Mouse (Mus musculus) hindbrain, embryonic 15.5 days (tissue): ENCODE results near the gene Gpx4. TPM values are rescaled to one million over a fixed set of nuclear protein-coding genes. Genes with fewer than 3 reads are reported as not detected.

Experiments
- ATAC-seq: fragments of 200-750 bp; cut with Nextera tagmentation; 2 replicates; pipeline ENCODE4 v1.8.0; 2017; ENCODE audit warnings: low read depth, moderate number of reproducible peaks, moderate TSS enrichment; ENCODE audit not compliant: low FRiP score
- H3K27ac ChIP-seq: fragments of 300-500 bp; sonication (generic); replicated peaks from 2 replicates; pipeline ENCODE4 v1.5.1; 2015; ENCODE audit warnings: mild to moderate bottlenecking, inconsistent platforms
- H3K27me3 ChIP-seq: fragments of 300-500 bp; sonication (generic); 2 replicates; pipeline ENCODE4 v1.6.1; 2015; ENCODE audit warnings: control low read depth, inconsistent platforms
- H3K36me3 ChIP-seq: fragments of 300-500 bp; sonication (generic); 2 replicates; pipeline ENCODE4 v1.6.1; 2015; ENCODE audit warnings: control low read depth, inconsistent platforms
- H3K4me1 ChIP-seq: fragments of 300-500 bp; sonication (generic); replicated peaks from 2 replicates; pipeline ENCODE4 v1.6.1; 2015; ENCODE audit warnings: control low read depth, inconsistent platforms
- H3K4me2 ChIP-seq: fragments of 300-500 bp; sonication (generic); 2 replicates; pipeline ENCODE4 v1.6.1; 2015; ENCODE audit warnings: moderate library complexity, mild to moderate bottlenecking, inconsistent platforms
- H3K4me3 ChIP-seq: fragments of 300-500 bp; sonication (generic); 2 replicates; pipeline ENCODE4 v1.5.1; 2015; ENCODE audit warnings: mild to moderate bottlenecking, inconsistent platforms
- H3K9ac ChIP-seq: fragments of 300-500 bp; sonication (generic); 2 replicates; pipeline ENCODE4 v1.6.1; 2015; ENCODE audit warnings: inconsistent platforms
- H3K9me3 ChIP-seq: fragments of 300-500 bp; sonication (generic); 2 replicates; pipeline ENCODE4 v1.6.1; 2016; ENCODE audit warnings: control low read depth, inconsistent platforms
- WGBS: fragments of 180-500 bp; shearing (Covaris S2); methylation state at CpG from one replicate; pipeline ENCODE4 v1.1.7; 2015; 5-methylcytosine and 5-hydroxymethylcytosine counted together
- polyA plus RNA-seq: library from polyadenylated mRNA; unstranded; fragments of >200 nt; fragmentation: Nextera tagmentation; extraction: Ambion mirVana; gene quantifications from 2 replicates; pipeline ENCODE4 v1.2.1, GENCODE M21; 2015

Gpx4 gene
- 583 and 596 TPM in 2 replicates for polyA plus RNA-seq

DNA sequence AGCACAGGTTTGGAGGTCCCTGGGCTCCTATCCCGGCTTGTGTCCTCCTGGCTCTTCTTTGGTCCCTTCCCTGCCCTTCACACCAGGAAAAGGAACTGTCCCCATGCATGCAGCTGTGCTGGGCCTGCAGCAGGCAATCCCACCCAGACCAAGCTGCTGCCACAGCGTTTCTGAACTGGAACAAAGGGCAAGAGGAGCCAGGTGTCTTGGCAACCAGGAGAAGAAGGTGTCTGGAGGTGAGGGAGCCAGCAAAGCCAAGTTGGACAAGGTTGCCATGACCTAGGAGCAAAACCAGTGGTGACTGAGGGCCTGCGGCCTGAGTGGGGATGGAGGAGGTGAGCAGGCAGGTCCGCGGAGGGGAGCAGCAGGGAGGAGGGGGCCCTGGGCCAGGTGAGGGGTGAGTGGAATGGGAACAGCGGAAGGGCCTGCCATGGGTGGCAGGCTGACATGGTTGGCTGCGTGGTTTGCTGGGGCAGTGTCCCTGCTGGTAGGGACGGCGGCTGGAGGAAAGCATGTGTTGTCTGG is at the start of gene Gpx4:
TSS of gene Gpx4 (plus strand) at position 126 of the 525 bp plus-strand sequence.
- H3K4me1 ChIP-seq = no peaks in the 10 kb centered on the region
- no peak for ATAC-seq
- 44% methylated on average over 9 of the region's 9 CpGs for WGBS
- H3K9me3 ChIP-seq = no peaks in the 10 kb centered on the region
- no peak within 1 kb of the TSS for H3K9ac ChIP-seq
- H3K36me3 ChIP-seq = no peaks in the 10 kb centered on the region
- no peak within 1 kb of the TSS for H3K4me2 ChIP-seq
- H3K4me3 ChIP-seq = no peak within 1 kb of the TSS
- no peaks in the 10 kb centered on the region for H3K27me3 ChIP-seq
- H3K27ac ChIP-seq = no peak within 1 kb of the TSS

DNA sequence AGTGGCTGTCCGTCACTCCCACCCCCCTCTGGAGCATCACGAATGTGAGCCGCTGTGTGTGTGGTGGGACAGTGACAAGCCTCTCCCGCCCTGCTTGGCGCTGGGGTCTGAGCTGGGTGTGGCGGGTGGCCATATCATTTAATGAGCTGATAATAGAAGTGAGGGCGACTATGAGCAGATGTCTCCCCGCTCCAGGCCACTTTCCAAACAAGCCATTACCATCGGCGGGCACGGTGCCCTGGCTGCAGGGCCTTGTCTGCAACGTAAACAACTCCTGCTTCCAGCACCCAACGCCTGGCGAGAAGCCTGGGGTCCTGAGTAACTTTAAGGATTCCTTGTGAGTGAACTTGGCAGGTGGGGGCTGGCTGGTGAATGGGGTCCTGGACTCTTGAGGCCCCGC is 49.1 kb upstream of the Gpx4 start:
- WGBS = 9% methylated on average over 15 of the region's 15 CpGs
- no peaks in the 10 kb centered on the region for H3K9me3 ChIP-seq
- peak; percentile 16; the same call in 1 of the 2 replicates for ATAC-seq

DNA sequence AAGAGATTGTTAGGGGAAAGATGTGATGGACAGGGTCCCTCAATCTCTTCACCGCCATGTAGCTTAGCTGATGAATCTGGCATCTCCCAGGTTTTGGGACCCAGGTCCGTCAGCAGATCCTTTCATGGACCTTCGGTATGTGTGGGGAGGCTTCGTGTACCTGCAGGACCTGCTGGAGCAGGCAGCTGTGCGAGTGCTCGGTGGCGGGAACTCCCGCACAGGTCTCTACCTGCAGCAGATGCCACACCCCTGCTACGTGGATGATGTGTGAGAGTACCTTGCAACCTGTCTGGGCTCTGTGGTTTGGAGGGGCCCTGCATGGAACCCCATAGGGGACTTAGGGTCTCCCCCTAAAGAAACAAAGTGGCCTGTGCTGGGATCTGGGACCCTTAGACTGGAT is 45.0 kb upstream of the Gpx4 start:
- Histone ChIP-seq H3K4me2 (no peak overlapping the region), H3K27ac (no peak overlapping the region), H3K36me3 (no peaks in the 10 kb centered on the region), H3K9me3 (no peaks in the 10 kb centered on the region), H3K27me3 (peaks cover 15% of the 10 kb centered on the region), H3K4me3 (no peak overlapping the region), H3K9ac (no peak overlapping the region), H3K4me1 (peaks cover 17% of the 10 kb centered on the region)
- ATAC-seq = no peak
- 79% methylated on average over 9 of the region's 9 CpGs for WGBS

More for the DNA sequence above, 49.1 kb upstream of the Gpx4 start:
- H3K4me1 ChIP-seq = peaks cover 29% of the 10 kb centered on the region
- no peaks in the 10 kb centered on the region for H3K36me3 ChIP-seq
- peak overlapping the region; percentile 81 for H3K4me2 ChIP-seq
- peak overlapping the region; percentile 54 for H3K4me3 ChIP-seq
- peak overlapping the region; percentile 69 for H3K27ac ChIP-seq
- peaks cover 14% of the 10 kb centered on the region for H3K27me3 ChIP-seq
- H3K9ac ChIP-seq = peak overlapping the region; percentile 40

DNA sequence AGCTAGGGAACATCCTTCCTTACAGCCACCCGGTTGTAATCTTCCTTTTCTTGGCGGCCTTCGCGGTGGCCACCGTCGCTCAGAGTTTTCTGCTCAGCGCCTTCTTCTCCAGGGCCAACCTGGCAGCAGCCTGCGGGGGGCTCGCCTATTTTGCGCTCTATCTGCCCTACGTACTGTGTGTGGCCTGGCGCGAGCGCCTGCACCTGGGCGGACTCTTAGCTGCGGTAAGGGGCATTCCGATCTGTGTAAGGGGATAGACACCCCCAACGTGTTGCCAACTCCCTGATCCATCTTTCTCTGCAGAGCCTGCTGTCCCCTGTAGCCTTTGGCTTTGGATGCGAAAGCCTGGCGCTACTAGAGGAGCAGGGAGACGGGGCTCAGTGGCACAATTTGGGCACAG is 44.1 kb upstream of the Gpx4 start:
- 25% methylated on average over 21 of the region's 21 CpGs for whole genome bisulfite sequencing
- H3K27ac ChIP-seq = no peak overlapping the region
- H3K9ac ChIP-seq = no peak overlapping the region
- H3K36me3 ChIP-seq = no peaks in the 10 kb centered on the region
- no peaks in the 10 kb centered on the region for H3K9me3 ChIP-seq
- peaks cover 8% of the 10 kb centered on the region for H3K4me1 ChIP-seq
- no peak overlapping the region for H3K4me3 ChIP-seq
- H3K4me2 ChIP-seq = no peak overlapping the region
- H3K27me3 ChIP-seq = peaks cover 15% of the 10 kb centered on the region
- no peak for ATAC-seq

DNA sequence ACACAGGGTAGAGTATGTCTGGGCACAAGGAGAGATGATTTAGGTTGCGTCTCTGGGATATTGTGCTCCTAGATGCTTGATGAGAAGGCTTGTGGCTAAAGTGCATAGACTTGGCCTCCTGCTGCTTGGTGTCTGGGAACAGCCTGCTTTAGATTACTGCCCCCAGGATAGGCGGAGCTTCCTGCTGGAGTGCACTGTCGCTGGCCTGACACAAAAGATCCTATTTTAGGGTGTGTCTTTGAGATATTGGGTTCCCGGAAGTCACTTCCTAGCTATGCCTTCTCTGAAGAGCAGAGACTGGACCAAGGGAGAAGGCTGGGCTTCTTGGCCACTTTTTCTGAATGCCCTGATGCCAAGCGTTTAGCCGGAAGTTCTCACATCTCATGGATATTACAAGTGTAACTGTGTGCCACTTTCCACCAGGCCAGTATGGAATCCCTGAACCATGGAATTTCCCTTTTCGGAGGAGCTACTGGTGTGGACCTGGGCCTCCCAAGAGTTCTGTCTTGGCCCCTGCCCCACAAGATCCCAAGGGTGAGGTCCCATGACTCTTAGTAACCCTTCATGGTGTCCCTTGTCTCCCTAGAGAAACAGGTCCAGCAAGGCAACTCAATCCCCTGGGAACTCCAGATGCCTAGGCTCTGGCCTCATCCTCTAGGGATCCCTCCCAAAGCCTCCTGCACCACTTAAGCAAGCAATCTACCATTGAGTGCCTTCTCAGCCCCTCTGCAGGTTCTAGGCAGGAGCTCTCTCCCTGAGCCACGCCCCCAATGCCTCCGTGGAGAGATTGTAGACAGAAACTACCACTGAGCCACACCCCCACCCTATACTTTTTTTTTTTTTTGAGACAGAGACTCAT is 43.4 kb upstream of the Gpx4 start:
- 62% methylated on average over 9 of the region's 9 CpGs for WGBS
- 0 out of 2 replicates have a peak, but pooled peaks cover under 1% of the 10 kb centered on the region for H3K4me1 ChIP-seq
- ATAC-seq = no peak
- no peaks in the 10 kb centered on the region for H3K9me3 ChIP-seq
- H3K9ac ChIP-seq = no peak overlapping the region
- peaks cover 15% of the 10 kb centered on the region for H3K27me3 ChIP-seq
- H3K27ac ChIP-seq = no peak overlapping the region
- peaks cover 2% of the 10 kb centered on the region for H3K36me3 ChIP-seq
- H3K4me2 ChIP-seq = no peak overlapping the region
- no peak overlapping the region for H3K4me3 ChIP-seq

DNA sequence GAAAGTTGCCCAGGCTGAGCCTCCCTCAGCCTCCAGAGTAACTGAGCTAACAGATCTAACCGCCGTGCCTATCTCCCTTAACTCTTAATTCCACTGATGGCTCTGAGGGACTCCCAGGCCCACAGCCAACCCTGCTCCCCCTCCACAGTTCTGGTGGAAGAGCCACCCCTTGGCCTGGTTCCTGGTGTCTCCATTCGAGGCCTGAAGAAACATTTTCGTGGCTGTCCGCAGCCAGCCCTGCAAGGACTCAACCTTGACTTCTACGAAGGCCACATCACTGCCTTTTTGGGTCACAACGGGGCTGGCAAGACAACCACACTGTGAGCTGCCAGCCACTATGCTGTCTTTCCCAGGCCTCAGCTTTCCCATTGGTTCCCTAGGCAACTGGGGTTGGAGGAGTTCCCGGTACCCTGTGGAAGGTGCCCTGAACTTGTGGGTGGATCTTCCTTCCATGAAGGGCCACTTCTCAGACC is 42.7 kb upstream of the Gpx4 start:
- H3K9me3 ChIP-seq = no peaks in the 10 kb centered on the region
- H3K27me3 ChIP-seq = peaks cover 15% of the 10 kb centered on the region
- ATAC-seq = no peak
- no peak overlapping the region for H3K4me3 ChIP-seq
- 87% methylated on average over 8 of the region's 8 CpGs for WGBS
- no peak overlapping the region for H3K4me2 ChIP-seq
- no peak overlapping the region for H3K27ac ChIP-seq
- no peaks in the 10 kb centered on the region for H3K4me1 ChIP-seq
- no peak overlapping the region for H3K9ac ChIP-seq
- peaks cover 9% of the 10 kb centered on the region for H3K36me3 ChIP-seq

DNA sequence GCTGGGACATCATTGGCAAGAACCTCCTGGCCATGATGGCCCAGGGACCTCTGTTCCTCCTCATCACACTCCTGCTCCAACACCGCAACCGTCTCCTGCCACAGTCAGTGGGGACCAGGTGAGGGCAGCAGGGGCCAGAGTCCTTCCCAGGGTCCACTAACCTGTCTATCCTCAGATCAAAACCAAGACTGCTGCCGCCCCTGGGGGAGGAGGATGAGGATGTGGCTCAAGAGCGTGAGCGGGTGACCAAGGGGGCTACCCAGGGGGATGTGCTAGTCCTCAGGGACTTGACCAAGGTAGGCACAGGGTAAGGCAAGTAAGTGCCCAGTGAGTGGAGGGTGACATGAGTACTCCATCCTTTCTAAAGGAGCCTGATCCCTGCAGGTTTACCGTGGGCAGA is 35.2 kb upstream of the Gpx4 start:
- no peaks in the 10 kb centered on the region for H3K4me1 ChIP-seq
- H3K9me3 ChIP-seq = peaks cover 15% of the 10 kb centered on the region
- no peak overlapping the region for H3K9ac ChIP-seq
- H3K36me3 ChIP-seq = peaks cover 41% of the 10 kb centered on the region
- WGBS = 88% methylated on average over 6 of the region's 6 CpGs
- no peak overlapping the region for H3K4me2 ChIP-seq
- H3K4me3 ChIP-seq = no peak overlapping the region
- no peak overlapping the region for H3K27ac ChIP-seq
- H3K27me3 ChIP-seq = peaks cover 48% of the 10 kb centered on the region
- no peak for ATAC-seq

DNA sequence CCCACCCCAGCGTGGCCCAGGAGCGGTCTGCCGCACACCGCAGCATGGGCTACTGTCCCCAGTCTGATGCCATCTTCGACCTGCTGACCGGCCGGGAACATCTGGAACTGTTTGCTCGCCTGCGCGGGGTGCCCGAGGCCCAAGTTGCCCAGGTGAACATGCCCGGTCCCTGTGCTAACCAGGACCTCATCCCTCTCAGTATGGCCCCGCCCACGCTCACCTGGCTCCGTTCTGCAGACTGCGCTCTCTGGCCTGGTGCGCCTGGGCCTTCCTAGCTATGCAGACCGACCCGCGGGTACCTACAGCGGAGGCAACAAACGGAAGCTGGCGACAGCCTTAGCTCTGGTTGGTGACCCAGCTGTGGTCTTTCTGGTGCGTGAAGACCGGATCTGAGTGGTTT is 33.4 kb upstream of the Gpx4 start:
- no peak overlapping the region for H3K4me2 ChIP-seq
- no peak for ATAC-seq
- H3K36me3 ChIP-seq = peaks cover 39% of the 10 kb centered on the region
- no peak overlapping the region for H3K4me3 ChIP-seq
- no peak overlapping the region for H3K27ac ChIP-seq
- no peaks in the 10 kb centered on the region for H3K4me1 ChIP-seq
- no peak overlapping the region for H3K9ac ChIP-seq
- H3K27me3 ChIP-seq = peaks cover 52% of the 10 kb centered on the region
- WGBS = 34% methylated on average over 25 of the region's 25 CpGs
- peaks cover 15% of the 10 kb centered on the region for H3K9me3 ChIP-seq

DNA sequence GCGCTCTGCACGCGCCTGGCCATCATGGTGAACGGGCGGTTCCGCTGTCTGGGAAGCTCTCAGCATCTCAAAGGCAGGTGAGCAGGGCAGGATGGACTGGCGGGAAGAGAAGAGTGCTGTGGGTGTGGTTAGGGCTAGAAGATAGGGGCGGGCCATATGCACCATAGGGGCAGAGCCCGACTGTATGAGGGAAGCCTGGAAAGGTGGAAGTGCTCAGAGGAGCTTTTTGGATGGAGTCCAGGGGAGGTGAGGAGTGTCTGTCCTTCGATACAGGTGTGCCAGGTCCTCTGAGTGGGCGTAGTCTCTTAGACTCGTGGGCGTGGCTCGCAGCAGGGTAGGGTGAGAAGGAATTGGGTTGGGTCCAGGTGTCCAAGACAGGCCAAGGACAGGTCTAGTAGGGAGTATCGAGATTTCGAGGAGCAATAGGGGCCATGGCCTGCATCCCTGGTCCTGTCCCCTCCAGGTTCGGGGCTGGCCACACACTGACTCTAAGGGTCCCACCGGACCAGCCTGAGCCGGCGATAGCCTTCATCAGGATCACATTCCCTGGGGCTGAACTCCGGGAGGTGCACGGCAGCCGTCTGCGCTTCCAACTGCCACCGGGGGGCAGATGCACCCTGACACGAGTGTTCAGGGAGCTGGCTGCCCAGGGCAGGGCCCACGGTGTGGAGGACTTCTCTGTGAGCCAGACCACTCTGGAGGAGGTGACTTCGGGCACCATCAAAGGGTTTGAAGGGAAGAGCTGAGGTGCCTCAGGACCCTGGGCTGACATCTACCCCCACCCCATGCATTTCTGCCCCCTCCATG is 32.3 kb upstream of the Gpx4 start:
- Histone ChIP-seq H3K4me3 (no peak overlapping the region), H3K27me3 (peaks cover 60% of the 10 kb centered on the region)

DNA sequence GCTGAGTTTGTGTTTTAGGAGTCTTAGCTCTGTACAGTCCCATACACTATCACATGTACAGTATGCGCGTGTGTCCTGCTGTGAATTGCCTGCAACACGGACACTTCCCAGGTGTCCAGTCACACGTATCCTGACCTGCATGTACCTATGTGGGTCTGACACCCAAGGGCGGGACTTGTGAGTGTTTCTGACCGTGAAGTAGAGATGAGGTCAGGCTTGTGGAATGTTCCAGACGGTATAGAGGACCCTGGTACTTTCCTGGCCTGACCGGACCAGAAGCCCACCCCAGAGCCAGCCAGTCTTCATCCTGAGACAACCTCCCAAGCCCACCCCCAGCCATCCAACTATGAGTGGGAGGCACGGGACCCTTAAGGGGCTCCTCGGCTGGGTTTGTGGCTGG is 31.4 kb upstream of the Gpx4 start:
- no peak overlapping the region for H3K9ac ChIP-seq
- peaks cover 67% of the 10 kb centered on the region for H3K27me3 ChIP-seq
- no peak overlapping the region for H3K4me2 ChIP-seq
- H3K4me1 ChIP-seq = no peaks in the 10 kb centered on the region
- H3K36me3 ChIP-seq = peaks cover 21% of the 10 kb centered on the region
- no peak overlapping the region for H3K4me3 ChIP-seq
- no peak for ATAC-seq
- 82% methylated on average over 10 of the region's 10 CpGs for WGBS
- H3K27ac ChIP-seq = no peak overlapping the region
- H3K9me3 ChIP-seq = peaks cover 8% of the 10 kb centered on the region

More for the DNA sequence above, 32.3 kb upstream of the Gpx4 start:
- no peak overlapping the region for H3K4me2 ChIP-seq
- no peak overlapping the region for H3K9ac ChIP-seq
- WGBS = 27% methylated on average over 28 of the region's 28 CpGs
- no peaks in the 10 kb centered on the region for H3K4me1 ChIP-seq
- peaks cover 15% of the 10 kb centered on the region for H3K9me3 ChIP-seq
- H3K27ac ChIP-seq = no peak overlapping the region
- no peak for ATAC-seq
- peaks cover 29% of the 10 kb centered on the region for H3K36me3 ChIP-seq

DNA sequence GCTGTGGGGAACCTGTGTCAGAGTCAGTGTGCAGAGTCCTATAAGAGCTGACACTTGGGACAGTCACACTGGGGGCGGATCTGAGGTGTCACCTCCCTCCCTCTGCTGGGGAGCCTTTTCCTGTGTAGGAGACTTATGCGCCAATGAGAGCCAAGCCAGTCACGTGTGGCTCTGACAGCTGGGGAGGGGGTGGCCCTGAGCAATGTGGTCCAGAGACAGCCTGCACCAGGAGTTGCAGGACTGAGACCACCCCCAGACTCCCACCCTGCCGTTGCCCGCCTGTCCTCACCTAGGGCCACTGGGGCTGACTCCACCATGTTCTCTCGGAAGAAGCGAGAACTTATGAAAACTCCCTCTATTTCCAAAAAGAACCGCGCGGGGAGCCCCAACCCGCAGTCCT is 30.5 kb upstream of the Gpx4 start, which contains the start of gene Arhgap45:
TSS of gene Arhgap45 (plus strand) at position 143 of the 400 bp plus-strand sequence.
- 72% methylated on average over 11 of the region's 11 CpGs for WGBS
- ATAC-seq = no peak

DNA sequence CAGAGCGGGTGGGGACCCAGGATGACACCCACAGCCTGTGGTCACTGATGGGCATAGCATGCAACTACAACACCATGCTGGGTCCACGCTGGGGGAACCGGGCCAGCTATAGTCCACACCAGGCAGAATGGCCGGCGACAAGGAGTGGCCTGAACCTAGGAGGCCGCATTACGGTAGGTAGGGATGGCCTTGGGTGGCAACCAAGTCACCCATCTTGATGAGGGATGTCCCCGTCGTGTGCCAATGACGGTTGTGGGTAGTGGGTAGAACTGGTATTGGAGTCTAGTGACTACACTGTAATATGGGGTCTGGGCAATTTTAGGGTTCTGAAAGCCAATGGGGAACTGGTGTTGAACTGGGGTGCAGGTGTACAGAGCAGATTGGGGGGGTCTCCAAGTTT is 30.0 kb upstream of the Gpx4 start:
- ATAC-seq = no peak
- H3K9ac ChIP-seq = no peak overlapping the region
- peaks cover 61% of the 10 kb centered on the region for H3K27me3 ChIP-seq
- H3K27ac ChIP-seq = no peak overlapping the region
- H3K4me3 ChIP-seq = no peak overlapping the region
- WGBS = 91% methylated on average over 10 of the region's 10 CpGs
- H3K9me3 ChIP-seq = no peaks in the 10 kb centered on the region
- H3K4me2 ChIP-seq = no peak overlapping the region
- no peaks in the 10 kb centered on the region for H3K4me1 ChIP-seq
- peaks cover 7% of the 10 kb centered on the region for H3K36me3 ChIP-seq

More for the DNA sequence above, 30.5 kb upstream of the Gpx4 start, which contains the start of gene Arhgap45:
- H3K4me3 ChIP-seq = no peak within 1 kb of the TSS
- H3K27ac ChIP-seq = no peak within 1 kb of the TSS
- H3K27me3 ChIP-seq = peaks cover 65% of the 10 kb centered on the region
- H3K9ac ChIP-seq = no peak within 1 kb of the TSS
- H3K36me3 ChIP-seq = peaks cover 12% of the 10 kb centered on the region
- no peak within 1 kb of the TSS for H3K4me2 ChIP-seq
- H3K9me3 ChIP-seq = no peaks in the 10 kb centered on the region
- no peaks in the 10 kb centered on the region for H3K4me1 ChIP-seq
